Mouse (Mus musculus): ENCODE results near the gene Ankrd40.

Gene Ankrd40

DNA sequence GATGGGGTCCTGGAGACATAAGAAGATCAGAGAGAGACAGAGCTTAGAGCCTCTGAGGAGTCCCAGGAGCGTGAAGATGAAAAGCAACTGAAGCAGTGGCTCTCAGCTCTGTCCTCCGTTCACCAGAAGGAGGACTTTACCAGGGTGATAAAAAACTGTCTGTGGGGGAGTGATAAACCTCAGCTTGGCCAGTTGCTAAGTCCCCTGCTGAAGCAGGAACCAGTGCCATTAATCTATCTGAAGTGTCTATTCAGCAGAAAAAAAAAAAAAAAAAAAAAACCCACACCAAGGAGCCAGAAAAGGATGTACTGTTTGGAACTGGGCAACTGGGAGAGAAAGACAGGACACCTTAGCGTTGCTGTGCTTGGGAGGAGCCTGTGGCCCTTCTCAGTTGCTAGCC lies 23.3 kb downstream of the Ankrd40 start:
- DNase-seq (ENCODE audit: low spot score in 2 of 2), result no peak

DNA sequence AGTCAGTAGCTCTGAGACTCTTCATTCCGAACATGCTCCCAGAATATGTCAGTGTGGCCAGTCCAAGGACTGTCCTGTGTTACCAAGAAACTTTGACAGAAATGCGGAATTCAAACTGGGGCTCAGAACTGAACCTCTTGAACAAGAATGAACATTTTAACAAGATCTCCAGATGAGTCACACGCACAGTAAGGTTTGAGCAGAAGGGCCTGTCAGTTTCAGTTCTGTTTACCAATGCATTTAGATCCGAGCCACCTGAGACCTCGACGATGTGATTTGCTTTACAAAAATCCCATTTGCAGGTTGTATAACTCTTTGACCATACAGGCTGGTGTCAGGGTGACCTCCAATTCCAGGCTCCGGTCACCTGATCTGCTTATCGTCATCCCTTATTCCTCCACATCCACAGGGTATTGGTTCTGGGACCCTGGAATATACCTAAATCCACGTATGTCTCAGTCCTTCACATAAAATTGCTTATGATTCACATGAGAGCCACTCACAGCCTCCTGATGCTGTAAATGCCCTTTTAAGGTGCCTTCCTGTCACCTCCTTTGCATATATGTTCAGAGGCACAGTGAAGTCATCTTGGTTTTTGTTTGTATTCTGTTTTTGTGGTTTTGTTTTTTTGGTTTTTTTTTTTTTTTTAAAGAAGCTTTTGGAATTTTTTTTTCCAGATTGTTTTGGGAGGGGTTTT lies 27.9 kb downstream of the Ankrd40 start:
- DNase-seq (ENCODE audit: low spot score in 2 of 2), result no peak

DNA sequence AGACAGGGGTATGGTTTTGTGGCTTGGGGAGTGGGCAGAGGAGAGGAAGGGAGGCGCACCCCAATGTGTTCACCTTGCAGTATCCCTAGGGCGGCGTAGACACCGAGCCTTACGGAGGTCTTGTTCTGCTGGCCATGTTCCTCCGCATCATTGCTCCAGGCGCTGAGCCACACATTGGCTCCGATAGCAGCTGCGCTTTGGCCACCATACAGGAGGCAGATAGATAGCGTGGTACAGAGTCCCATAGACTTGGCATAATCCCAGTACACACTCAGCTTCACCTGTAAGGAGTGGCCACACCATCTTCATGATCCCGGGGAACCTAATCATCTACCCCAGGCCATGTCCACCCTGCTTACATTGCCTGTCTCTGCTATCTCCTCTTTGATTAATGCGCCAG lies 31.4 kb downstream of the Ankrd40 start:
- DNase-seq (ENCODE audit: low spot score in 2 of 2), result no peak

DNA sequence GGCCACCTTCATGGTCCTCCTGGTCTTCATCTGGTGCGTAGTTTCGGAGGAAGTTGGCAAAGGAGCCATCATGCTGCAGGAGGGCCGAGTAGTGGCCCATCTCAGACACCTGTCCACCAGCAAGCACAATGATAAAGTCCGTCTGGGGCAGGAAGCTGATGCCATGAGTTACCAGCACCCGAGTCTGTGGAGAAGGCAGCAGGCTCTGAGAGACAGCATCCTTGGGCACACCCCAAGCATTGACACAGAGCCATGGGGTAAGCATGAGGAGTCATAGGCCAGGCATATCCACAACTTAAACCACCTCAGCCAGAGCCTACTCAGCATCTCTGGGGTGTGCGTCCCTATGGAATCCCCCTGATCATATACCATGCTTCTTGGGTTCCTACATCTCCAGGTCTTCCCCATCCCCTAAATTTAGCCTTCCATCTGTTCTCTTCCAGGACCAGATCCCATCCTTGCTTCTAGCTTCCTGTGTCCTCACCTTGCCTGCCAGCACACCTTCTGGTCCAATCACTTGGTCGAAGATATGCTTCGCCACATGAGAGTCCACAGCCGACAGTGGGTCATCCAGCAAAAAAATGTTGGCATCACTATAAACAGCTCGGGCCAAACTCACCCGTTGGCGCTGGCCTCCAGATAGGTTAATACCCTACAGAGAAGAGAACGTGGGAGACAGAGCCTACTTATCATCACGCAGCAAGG lies 33.5 kb downstream of the Ankrd40 start:
- no peak for DNase-seq (ENCODE audit: low spot score in 2 of 2)

DNA sequence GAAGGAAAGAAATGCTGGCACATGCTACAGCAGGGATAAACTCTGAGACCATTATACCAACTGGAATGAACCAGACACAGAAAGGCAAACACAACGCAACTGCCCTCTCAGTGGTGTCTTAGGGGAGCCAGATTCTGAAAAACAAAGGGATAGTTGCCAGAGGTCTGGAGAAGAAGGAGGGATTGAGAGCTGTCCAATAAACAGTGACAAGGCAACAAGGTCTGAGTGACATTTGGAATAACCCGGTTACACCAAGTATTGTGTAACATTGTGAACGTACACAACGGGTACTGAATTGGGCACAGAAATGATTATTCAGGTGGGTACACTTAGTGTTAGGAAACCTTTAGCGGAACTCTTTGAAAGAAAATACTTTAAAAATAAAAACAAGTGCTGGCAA lies 34.3 kb downstream of the Ankrd40 start:
- no peak for DNase-seq (ENCODE audit: low spot score in 2 of 2)

DNA sequence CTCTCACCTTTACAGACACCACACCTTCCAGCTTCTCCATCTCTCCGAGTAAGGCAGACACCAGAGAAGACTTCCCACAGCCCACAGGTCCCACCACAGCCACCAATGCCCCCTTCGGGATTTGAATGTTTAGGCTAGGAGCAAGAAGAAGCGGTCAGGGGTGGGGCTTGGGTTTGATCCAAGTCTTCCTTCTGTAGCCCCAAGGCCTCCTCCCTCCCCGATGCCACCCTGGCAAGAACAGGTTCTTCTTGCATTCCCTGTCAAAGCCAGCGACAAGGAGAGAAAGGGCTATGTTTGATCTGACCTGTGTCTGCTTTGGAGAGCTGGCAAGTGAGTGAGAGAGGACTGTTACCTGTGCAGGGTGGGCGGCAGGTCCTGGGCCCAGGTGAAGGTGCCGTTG lies 35.9 kb downstream of the Ankrd40 start:
- DNase-seq (ENCODE audit: low spot score in 2 of 2), result no peak

DNA sequence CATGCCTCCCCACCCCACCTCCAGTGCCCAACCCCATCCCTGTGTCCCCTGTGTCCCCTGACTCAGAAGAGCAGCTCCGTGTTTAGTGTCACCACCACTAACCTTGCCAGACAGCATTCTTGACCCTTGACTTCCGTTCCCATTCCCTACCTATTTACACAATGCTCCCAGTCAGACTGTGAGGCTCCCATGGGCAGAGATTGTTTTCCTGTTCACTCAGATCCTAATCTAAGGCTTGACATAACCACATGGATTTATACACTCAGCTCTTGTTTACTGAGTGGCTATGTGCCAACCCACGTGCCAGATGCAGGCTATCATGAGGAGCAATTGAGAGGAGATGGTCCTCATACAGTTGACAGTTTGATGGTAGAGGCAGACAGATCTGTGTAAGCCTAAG lies 37.5 kb downstream of the Ankrd40 start:
- DNase-seq (ENCODE audit: low spot score in 2 of 2), result no peak

DNA sequence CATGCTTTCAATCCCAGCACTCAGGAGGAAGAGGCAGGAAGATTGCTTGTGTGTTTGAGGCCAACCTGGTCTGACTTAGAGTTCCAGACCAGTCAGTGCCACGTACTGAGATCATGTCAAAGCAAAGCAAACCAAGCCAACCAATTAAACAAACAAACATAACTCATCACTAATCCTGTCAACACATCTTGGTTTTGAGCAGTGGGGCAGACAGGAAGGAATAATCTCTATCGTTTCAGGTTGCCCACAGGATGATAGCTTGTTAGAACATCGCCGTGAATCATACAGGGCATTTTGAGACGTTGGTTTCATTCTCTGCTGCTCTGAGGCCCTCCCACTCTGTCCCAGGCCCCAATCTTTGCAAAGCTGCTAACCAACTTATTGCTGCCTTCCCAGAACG lies 42.2 kb downstream of the Ankrd40 start:
- no peak for DNase-seq (ENCODE audit: low spot score in 2 of 2)

DNA sequence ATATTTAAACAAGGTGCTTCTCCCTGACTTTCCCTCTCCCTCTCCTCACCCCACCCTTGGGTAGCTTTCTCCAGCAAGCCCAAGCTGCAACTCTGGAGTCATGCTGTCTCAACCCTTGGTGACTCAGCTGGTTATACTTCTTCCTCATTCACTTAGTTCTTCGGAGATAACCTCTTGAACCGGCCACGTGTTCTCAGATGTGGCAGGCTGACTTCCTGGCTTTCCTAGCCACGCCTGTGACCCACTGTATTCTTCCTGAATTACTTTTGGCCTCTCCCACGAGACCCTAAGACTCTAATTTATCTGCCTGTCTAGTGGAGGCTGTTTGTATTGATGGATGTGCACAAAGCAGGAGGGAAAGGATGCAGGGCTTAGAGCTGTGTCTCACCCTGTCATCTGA lies 43.0 kb downstream of the Ankrd40 start:
- no peak for DNase-seq (ENCODE audit: low spot score in 2 of 2)

DNA sequence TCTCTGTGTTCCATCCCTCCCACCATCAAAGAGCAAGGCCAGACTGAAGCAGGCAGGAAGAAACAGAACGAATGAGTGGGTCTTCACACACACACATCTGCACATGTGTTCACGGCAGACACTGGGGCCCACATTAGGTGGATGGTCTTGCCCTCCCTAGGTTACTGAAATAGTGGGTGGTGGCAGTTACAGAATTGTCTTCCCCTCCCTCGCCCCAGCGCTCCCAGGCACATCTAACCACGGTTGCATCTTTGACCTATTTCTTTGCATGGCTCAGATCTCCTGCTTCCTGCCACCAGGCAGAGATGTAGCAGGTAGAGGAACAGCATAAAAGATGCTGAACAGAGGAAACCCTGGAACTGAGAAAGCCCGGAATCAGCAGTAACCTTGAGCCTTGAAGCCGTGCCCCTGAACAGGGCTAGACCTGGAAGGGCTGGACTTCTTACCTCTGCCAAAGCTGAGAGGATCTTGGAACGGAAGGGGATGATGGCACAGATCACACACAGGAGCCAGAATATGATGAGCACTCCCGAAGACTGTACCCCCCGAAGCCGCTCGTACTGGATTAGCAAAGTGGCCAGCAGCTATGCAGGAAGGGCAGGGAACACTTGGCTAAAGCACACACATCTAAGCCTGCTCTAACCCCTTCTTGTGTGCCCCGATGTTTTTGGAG lies 46.6 kb downstream of the Ankrd40 start:
- DNase-seq (ENCODE audit: low spot score in 2 of 2), result no peak

DNA sequence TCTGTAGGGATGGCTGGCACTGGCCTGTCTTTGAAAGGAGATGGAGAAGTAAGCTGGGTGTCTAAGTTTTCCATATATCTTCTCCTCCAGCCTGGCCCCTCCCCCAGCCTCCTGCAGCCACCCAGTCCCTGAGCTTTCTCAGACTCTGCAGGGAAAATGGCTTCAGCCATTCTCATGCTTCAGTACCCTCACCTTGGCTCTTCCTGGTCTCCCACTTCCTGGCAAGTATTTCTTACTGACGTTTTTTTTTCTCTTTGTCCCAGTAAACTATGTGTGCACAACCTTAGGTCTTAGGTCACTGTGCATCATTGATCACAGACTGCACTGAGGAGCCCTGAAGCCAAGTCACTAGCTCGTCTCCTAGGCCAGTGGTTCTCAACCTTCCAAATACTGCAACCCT lies 51.3 kb downstream of the Ankrd40 start:
- DNase-seq (ENCODE audit: low spot score in 2 of 2), result no peak

DNA sequence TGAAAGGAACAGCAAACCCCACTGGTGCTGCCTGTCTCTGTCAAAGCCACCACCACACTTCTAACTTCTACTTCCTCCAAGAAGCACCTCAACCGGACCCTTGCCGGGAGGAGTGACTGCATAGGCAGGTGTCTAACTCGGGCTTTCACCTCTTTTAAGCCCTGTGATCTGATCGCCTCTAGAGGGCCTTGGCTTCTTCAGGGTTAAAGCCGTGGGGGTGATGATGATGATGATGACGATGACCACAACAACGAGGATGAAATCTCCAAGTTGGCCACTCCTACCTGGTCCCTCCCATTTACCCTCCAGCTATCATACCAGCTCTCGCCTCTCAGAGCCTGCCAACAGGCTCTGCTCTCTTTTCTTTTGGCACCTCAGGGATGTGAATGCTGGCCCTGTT lies 51.9 kb downstream of the Ankrd40 start:
- no peak for DNase-seq (ENCODE audit: low spot score in 2 of 2)

DNA sequence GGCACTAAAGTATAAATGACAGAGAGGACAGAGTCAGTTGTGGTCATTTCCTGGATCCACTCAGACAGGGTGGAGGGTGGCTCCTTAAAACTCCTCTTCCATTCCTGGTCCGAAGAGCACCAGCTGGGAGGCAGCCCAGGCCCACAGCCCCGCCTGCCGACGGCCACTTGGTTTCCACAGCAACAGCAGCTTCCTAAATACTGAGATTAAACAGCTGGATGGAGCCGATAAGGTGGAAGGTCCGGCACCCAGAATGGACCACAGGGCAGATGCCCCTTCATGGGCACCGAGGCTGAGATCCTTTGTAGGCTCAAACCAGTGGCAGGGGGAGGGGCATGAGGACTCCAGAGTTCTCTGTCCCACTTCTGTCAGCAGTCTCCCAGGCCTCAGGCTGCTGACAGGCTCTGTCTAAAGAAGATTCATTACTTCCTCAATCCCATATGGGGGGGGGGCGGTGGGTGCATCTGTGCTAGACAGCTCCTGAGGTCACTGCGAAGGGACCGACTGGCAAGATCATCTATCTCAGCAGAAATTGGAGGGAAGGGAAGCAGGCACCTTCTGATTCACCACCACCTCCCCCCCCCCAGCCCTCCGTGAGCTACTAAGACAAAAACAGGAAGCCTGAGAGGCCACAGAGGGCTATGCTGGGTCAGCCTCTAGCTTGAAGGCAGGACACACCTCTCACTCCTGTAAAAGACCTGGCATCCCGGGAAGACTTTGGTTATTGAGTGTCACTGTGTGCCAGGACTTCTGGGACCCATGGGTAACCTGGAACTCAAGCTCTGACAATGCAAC lies 58.4 kb downstream of the Ankrd40 start:
- no peak for DNase-seq (ENCODE audit: low spot score in 2 of 2)

DNA sequence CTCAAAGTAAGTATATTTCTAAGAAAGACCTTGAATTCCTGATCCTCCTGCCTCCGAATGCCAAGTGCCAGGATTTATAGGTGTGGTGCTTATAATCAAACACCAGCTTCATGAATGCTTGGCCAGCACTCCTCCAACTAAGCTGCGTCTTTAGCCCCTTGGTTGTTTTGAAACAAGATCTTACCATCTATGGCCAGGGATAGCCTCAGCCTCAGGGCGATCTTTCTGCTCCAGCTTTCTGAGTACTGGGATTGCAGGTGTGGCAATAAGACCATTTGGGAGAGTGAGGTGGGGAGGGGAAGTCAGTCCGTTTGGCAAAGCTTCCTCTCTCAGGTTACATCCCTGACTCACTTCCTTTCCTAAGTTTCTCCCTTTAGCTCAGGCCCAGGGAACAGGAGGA lies 60.0 kb downstream of the Ankrd40 start:
- no peak for DNase-seq (ENCODE audit: low spot score in 2 of 2)

DNA sequence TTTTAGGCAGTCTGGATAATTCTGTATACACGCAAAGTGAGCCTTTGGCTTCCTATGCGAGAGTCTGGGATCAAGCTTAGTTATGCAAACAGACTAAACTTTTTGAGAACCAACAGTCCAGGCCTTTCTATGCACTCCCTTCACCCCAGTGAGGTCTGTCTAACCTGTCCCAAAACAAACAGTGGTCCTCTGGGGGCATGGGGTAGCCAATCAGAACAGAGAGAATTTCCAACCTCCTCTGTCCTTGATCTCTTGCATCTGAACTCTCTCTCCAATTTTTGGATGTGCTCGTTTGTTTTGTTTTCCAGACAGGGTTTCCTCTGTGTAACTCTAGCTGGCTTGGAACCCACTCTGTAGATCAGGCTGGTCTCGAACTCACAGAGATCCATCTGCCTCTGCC lies 61.2 kb downstream of the Ankrd40 start:
- DNase-seq (ENCODE audit: low spot score in 2 of 2), result no peak

DNA sequence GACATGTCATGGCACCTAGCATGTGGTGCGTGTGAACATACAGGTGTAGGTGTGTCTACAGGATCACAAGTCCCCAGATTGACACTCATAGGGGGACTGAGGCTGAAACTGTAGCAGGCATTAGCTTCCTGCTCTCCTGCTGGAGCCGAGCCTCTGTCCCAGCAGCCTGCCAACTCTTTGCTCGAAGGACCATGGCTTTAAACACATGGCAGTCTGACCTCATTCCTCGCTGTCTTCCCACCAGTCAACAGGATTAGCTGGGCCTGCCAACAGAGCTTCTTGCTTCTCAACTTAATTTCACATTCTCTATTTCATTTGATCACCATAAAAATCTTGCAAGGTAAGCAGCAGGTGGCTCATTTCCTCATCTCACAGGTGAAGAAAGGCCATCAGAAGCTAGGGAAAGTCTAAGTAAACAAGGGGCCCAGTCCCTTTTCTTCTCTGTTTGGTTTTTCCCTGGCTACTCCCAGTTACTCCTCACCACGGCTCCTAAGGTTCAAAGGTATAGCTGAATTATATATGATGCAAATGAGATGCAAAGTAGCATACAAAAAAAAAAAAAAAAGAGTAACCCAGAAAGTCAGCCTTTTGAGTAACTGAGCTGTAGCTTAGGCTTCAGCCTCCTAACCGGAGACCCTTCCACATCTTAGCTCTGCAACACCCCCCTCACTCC lies 62.1 kb downstream of the Ankrd40 start:
- no peak for DNase-seq (ENCODE audit: low spot score in 2 of 2)

DNA sequence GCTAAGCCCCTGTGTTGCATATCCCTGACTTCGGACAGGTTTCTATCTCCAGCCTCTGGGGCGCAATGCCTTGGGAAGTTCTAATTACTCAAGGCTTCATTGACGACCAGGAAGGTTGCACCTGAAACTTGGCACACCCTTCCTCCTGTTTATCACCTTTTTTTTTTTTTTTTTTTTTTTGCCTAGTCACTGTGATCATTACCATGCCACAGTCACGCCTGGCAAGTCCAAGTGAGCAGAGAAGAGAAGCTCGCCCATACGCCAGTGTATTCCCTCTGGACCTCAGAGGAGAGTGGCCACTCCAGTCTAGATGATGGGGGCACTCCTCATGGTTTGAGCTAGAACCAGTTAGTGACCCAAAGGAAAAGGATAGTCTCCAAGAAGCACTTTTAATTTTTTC lies 63.0 kb downstream of the Ankrd40 start:
- no peak for DNase-seq (ENCODE audit: low spot score in 2 of 2)
